Mouse (Mus musculus): ENCODE measurements around the gene Muc2.
A peak's percentile ranks its signal among the peaks of the same experiment; 100 is the strongest.
"Not testable (repeated sequence)": the region's sequence is repeated elsewhere in the genome, so short reads cannot be mapped to it uniquely, and the experiment has no call there.

Muc2 gene

DNA sequence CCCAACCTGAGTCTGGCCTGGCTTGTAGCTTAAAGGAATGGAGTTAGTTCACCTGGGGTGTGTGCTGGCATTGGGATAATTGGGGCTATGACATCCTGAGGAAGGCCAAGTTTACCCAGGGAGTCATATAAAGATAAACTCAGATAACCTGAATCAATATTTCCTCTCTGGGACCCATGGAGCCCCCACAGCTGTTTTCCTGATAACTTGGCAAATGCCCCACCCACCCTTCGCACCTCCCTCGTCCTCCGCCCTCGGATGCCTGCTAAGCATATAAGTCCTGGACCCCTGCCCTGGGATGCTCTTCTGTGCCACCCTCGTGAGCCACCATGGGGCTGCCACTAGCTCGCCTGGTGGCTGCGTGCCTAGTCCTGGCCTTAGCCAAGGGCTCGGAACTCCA, at the start of gene Muc2:
Gene Muc2, plus strand, starts transcription at position 301 of the 400 bp plus-strand sequence.
- no peak for DNase-seq (ENCODE audit: low spot score)

DNA sequence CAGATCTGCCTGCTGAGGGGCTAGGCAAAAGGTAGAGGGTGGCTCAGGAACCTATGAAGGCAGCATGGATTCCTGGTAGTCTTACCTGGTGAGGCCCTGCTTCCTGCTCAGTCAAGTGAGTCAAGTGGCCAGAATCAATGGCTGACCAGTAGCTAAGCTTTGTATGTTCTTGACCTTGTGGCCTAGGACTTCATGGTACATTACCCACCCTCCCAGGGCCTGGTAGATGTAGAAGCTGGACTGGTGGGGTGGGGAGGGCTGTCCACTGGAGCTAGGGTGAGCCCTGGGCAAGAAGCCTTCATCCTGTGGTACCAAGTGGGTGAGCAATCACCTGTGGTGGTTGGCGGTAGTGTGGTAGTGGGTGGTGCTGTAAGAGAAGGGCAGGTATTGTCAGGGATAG, 47.8 kb upstream of the Muc2 start:
- DNase-seq (ENCODE audit: low spot score), result no peak

DNA sequence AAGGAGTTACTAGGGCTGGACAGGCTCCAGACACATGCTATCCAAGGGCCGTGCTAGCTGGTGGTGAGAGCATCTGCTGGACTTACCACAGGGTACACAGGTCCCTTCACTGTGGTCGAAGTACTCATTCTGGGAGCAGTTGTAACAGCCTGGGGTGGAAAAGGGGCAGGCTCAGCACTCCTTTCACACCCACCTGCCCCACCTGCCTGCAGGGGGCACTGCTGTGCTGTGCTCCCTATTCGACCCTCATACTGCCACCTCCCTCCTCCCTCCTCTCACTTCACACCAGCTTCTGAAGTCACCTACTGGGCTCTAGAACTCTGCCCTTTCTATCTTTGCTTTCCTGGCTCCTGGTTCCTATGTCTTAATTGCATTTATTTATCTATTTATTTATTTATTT, 47.0 kb upstream of the Muc2 start:
- DNase-seq (ENCODE audit: low spot score), result peak; percentile 62

DNA sequence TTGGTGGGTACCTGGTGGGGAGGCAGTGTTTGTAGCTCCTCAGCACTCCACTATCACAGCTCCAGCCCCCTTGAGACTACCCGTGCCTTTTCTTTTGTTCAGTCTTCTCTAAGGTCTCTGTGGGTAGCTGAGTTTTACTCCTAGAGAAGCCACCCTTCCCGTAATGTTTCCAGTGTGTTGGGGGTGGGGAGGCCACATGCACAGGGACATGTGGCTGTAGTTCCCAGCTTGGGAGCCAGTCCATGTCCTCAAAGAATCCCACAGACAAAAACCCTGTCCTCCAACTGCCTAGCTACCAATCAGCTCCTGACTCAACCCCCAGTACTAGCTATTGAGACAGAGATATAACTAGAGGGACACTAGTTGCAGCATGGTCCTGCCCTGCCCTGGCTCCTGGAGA, 43.1 kb upstream of the Muc2 start:
- DNase-seq (ENCODE audit: low spot score), result no peak

DNA sequence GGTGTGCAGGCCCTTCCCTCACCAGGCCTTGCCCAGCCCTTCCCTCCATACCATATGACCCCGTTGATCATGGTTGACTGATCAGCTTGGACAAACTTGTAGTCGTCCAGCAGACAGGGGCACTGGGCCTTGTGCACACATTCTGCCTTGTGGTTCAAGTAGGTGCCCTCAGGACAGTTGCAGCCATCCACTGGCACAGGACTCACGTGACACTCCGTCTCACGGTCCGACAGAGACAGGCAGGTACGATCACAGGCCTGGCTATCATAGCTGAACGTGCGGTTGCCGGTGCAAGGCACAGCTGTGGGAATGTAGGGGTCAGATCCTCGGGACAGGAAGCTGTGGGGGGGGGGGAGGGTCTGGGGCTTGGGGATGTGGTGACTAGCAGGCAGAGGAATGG, 42.3 kb upstream of the Muc2 start:
- no peak for DNase-seq (ENCODE audit: low spot score)

DNA sequence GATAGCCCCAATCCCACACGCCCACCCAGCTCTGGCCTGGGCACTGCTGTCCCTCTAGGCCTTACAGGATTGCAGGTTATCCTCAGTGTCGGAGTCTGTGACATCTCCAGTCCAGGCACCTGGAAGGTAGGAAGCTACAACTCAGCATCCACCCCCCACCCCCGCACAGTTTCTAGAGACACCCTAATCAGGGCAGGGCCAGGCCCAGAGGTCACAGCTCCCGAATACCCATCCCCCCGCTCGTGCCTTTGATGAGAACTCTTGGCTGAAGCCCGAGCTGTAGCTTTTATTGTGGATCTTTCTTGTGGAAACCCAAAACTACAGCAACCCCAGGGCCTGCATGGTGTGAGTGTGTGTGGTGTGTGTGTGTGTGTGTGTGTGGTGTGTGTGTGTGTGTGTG, 37.9 kb upstream of the Muc2 start:
- peak; percentile 68 for DNase-seq (ENCODE audit: low spot score)

DNA sequence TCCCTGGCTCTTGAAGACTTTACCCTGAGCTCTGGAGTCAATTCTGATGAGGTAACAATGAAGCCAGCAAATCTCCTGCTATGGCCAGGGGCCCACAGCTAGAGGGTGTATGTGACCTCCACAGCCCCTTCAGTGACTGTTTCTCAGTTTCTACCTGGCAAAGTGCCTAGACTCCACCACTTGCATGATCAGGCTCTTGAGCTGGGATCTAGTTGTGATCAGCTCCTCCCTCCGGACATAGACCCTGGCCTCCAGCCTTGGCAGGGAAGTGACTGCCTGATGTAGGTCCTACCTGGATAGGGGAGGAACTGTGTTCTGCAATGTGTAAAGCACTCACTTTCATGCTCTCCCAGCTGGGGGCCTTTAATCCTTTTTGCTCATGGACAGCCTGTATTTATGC, 29.8 kb upstream of the Muc2 start:
- no peak for DNase-seq (ENCODE audit: low spot score)

DNA sequence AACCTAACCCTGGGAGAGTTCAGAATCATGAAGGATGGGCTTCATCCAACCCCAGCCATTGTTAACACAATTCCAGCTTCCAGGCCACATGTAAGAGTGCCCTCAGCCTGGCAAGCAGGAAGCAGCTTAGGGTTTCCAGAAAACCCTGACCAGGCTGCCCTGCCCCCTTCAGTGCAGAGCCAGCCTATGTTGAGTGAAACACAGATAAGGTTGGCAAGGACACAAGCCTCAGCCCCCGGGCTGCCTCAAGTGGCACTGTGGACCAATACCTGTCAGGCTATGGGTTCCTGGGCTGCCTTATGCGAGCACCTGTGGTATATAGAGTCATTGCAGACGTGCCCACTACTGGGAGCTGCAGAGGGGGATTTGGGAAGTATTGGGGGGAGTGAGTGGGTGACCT, 28.7 kb upstream of the Muc2 start:
- DNase-seq (ENCODE audit: low spot score), result no peak

DNA sequence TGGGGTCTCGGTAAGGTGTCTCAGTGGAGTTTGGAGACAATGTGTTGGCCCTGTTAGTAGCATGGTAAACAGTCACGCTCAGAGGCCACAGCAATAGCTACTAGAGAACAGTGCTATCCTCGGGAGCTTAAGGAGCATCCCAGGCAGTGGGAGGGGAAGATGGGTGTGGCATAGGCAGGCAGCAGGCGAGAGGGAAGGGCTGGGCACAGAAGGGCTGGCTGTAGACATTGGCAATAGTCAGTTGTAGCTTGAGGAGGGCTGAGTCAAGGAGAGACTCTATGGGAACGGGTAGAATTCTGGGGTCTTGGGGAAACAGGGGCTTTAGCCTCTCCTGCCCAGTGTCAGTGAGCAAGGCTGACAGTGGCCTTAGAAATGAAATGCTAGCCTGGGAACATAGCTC, 27.9 kb upstream of the Muc2 start:
- DNase-seq (ENCODE audit: low spot score), result no peak

DNA sequence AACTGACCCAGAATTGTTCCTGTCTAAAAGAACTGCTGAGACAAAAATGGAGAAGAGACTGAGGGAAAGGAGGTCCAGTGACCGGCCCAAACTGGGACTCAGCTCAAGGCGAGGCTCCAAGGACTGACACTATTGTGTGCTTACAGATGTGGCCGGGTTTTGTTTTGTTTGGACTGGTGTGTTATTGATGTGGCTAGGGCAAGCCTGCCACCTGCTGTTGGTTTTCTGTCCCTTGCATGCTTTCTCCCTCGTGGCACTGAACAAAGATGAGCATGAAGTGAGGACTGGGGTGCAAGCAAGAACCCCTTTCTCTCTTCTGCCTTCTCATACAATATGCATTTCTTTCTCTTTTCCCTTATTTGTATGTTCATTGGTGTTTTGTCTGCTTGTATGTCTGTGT, 23.9 kb upstream of the Muc2 start:
- DNase-seq (ENCODE audit: low spot score), result peak; percentile 60

DNA sequence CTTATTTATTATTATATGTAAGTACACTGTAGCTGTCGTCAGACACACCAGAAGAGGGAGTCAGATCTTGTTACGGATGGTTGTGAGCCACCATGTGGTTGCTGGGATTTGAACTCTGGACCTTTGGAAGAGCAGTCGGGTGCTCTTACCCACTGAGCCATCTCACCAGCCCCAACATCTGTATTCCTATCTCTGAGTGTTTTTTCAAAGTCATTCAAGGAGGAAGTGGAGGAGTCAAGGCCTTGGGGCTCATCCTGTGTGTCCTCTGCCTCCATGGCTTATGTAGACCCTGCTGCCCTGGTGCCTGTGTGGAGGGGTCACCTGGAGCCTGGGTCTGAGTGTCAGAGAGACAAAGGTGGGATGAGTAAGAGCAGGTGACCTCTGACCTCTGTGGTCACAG, 21.0 kb upstream of the Muc2 start:
- not testable (repeated sequence) for DNase-seq (ENCODE audit: low spot score)

DNA sequence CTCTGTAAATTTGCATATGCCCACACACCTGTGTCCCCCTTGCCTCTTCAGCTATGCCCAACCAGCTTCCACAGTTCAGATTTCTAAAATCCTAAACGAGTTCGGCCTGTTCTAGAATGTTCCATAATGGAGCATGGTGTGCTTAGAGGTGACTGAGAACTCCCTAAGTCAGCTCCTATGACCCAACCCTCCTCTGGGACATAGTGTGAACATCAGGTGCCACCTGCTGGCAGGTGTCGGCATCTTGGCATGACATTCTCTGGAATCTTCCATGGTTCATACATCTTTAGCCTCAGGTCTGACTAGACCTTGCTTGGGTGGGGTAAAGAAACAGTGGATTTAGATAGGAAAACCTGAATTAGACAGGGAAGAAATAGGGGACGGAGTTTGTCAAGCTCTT, 19.1 kb upstream of the Muc2 start:
- DNase-seq (ENCODE audit: low spot score), result peak; percentile 71

DNA sequence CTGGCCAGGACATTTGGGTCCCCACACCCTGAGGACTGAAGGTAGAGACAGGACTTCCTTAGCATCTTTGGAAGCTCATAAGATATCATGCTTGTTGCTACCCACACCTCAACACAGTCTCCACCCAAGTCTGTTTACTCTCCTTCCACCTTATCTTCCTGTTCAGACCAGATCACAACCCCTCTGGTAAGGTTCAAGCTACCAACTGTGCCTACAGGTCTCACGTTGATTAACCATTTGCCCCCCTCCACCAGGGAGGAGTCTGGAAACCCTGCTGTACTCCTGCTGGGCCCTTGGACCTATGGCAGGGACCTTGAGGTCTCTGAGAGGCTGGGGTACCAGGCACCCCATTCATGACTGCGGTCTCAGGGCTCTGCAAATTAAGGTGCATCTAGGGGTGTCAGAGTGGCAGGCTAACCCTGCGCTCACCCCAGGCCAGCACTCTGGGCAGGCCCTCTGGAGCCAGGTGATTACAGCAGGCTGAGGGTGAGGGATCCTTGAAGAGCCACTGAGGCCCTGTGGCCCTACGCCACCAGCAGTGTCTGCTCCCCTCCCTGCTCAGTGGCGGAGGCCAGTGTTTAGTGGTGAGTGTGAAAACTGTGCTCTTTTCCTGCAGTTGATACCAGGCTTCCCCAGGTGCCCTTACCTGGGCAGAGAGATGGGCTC, 18.4 kb upstream of the Muc2 start:
- peak; percentile 63 for DNase-seq (ENCODE audit: low spot score)

DNA sequence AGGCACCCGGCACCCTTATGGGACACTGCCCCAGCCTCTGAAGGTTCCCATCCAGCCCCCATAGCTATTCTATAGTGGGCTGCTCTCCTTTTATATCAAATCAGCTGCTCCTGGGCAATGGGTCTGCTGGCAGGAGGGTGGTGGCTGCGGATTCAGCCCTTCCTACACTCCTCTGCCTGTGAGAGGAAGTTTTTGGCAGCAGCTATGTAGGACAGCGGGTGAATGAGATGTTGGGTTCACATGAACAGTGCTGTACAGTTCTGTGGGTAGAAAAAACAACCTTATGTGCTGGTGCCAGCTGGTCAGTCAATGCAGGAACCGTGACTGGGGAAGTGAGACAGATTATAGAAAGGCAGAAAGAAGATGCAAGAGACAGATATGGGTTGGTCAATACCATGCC, 11.2 kb upstream of the Muc2 start:
- DNase-seq (ENCODE audit: low spot score), result no peak

DNA sequence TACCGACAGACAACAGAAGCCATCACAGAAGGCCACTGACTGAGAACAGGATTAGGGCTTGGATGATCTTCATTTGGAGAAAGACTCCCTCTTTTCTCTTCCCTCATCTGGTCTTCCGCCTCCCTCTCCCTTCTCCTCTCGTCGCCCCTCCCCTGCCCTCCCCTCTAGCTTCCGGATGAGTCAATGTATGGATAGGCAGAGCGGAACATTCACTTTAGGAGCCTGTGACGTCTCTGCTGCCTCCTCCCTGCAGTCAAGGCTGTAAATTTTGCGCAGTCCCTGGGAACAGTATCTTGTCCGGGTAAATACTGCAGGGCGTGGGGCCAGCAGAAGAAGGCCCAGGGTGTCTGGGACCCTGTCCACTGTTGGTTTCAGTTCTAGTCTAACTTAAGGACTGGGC, 2.8 kb upstream of the Muc2 start:
- no peak for DNase-seq (ENCODE audit: low spot score)

DNA sequence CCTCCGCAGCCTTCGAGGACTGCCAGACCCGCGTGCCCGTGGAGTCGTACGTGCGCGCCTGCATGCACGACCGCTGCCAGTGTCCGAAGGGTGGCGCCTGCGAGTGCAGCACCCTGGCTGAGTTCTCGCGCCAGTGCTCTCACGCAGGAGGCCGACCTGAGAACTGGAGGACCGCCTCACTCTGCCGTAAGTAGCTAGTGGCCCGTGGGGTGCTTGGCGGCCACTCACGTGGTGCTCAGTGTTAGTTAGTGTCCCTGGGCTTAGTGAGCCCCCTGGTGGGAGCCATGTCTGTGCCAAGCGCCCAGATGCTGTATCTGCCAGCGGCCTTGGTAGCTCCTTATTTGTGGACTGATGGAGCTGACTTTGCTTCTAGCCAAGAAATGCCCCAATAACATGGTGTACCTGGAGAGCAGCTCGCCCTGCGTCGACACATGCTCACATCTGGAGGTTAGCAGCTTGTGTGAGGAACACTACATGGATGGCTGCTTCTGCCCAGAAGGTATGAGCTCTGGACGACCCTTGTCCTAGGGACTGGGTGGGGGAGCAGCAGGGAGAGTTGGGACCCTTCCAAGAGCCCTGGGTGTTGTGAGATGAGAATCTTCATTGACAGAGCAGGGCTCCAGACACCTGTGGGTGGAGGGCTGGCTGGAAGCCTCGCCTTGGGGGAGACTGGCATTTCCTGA, 3.6 kb downstream of the Muc2 start:
- no peak for DNase-seq (ENCODE audit: low spot score)

DNA sequence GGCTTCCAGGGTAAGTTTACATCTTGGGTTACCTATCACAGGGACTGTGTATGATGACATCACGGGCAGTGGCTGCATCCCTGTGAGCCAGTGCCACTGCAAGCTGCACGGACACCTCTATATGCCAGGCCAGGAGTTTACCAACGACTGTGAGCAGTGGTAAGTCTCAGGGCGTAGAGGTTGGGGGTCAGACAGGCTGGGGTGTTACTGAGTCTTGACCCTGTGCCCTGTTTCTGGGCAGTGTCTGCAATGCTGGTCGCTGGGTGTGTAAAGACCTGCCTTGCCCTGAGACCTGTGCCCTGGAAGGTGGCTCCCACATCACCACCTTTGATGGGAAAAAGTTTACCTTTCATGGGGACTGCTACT, 4.1 kb downstream of the Muc2 start:
- DNase-seq (ENCODE audit: low spot score), result no peak

DNA sequence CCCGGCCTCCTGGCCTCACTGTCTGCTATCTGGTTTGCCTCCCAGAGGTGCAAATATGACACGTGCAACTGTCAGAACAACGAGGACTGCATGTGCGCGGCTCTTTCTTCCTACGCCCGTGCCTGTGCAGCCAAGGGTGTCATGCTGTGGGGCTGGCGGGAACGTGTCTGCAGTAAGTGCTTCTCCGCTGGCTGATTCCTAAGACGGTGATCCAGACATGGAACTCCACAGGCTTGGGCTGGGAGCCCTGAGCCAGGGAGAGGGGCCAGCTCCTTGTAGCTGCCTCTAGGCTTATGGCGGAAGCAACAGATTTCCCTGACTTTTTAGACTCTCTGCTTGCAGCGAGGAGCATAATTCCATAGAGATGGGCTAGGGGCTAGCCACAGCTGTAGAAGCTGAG, 6.4 kb downstream of the Muc2 start:
- no peak for DNase-seq (ENCODE audit: low spot score)

DNA sequence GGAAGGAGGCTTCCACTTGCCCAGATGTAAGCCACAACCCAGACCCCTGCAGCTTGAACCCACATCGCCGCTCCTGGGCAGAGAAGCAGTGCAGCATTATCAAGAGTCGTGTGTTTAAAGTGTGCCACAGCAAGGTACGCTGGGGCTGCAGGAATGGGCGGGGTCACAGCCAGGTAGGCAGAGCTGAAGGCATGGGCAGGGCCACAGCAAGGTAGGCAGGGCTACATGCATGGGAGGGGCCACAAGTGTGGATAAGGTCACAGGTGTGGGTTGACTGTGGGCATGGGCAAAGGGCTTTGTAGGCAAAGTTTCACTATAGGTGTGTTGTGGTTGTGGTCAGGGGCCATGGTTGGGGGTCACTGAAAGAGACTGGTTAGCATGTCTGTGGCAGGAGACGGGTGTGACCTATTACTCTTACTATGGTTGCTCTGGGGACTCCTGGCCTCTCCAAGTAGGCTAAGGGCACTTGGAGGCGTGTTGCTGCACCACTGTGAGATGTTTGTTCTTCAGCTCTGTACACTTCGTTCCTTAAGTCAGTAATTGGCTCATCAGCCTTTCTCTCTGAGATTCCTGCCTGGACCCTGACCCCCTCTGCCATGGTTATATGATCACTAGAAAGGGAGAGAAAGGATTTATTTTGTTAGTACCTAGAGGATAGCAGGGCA, 9.5 kb downstream of the Muc2 start:
- no peak for DNase-seq (ENCODE audit: low spot score)

DNA sequence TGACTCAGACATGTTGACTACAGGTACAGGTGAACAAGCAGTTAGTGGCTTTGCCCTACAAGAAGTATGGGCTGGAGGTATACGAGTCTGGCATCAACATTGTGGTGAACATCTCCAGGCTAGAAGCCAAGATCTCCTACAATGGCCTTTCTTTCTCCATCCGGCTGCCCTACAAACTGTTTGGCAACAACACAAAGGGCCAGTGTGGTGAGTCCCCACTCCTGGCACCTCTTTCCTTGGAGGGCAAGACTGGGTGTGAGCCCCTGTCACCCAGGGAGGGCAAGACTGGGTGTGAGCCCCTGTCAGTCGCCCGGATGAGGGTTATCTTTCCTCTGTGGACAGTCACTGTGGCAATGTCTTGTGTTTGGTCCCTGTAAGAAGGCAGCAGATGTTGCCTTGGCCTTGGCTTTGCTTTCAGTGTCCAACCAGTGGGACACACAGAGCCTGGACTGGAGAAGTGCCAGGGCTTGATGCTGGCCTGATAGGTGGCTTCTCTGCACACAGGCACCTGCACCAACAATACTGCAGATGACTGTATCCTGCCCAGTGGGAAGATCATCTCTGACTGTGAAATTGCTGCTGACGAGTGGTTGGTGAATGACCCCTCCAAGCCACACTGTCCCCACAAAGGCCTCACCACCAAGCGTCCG, 57.4 kb downstream of the Muc2 start:
- no peak for DNase-seq (ENCODE audit: low spot score)

DNA sequence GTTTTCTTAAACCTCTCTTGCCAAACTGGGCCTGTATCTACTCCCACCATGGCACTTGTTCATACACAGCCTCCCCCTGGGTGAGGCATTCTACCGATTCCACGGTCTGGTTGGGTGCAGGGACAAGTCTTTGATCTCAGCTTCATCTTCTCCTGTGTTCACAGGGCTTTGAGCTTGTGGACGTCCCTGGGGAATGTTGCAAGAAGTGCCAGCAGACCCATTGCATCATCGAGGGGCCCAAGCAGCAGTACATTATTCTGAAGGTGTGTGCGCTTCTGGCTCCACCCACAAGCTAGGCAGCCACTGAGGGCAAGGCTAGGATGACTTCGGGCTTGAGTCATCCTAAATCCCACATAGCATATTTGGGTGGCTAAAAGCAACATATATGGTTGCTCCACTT, 62.4 kb downstream of the Muc2 start:
- no peak for DNase-seq (ENCODE audit: low spot score)

DNA sequence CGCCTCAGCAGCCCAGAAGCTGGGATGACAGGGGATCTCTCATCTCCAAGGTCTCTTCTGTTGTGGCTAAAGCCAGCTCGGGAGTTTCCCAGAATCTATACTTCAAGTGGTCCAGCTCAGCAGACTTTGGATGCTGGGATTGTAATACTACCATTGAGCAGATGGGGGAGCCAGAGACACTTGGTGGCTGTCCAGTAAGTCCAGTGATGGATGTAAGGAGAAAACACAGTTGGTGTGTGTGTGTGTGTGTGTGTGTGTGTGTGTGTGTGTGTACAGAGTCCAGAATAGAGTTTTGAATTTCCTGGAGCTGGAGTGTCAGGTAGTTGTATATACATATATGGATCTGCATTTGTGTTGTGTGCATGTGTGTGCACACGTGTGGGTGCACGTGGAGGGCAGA, 65.7 kb downstream of the Muc2 start:
- DNase-seq (ENCODE audit: low spot score), result peak; percentile 72

DNA sequence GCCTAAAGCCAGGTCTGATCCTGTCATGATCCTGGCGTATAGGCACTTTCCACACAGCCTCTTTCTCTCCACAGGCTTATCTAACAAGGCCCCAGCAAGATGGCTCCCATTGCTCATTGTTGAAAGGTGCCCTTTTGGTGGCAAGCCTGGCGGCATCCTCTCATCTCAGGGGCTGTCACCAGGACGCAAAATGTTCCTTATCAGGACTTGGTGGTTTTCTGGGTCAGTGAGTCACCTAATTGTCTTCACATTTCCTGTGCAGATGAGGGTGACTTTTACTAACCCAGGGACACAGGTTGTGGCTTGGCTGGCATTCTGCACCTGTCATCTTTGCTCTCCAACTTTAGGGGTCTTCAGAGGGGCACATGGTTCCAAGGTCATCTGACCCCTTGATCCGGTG, 68.2 kb downstream of the Muc2 start:
- no peak for DNase-seq (ENCODE audit: low spot score)

All from c-Kit-positive CD71-positive TER-119-positive erythroid progenitor cells, embryonic 14.5 days (primary cell).